Mouse (Mus musculus) hematopoietic stem cell, adult 5-6 weeks (primary cell): ENCODE results near the gene Usp43. TPM values are rescaled to one million over a fixed set of nuclear protein-coding genes. Genes with fewer than 3 reads are reported as not detected.
A peak's percentile ranks its signal among the peaks of the same experiment; 100 is the strongest.

ENCODE experiments used
- ATAC-seq, 2 experiments: fragments of 125-278 bp in 1 of 2; replicated peaks in 1 of 2; 2 replicates each; pipeline ENCODE4 v1.8.0; 2016 to 2017; ENCODE audit warnings: inconsistent platforms in 2 of 2, mild to moderate bottlenecking in 2 of 2, moderate number of reproducible peaks in 2 of 2, low read depth in 1 of 2, moderate TSS enrichment in 1 of 2; ENCODE audit not compliant: low FRiP score in 2 of 2, poor library complexity in 2 of 2, severe bottlenecking in 2 of 2, insufficient read depth in 1 of 2, low TSS enrichment in 1 of 2
- total RNA-seq: library from RNA; stranded (forward); fragments of 172-1452, 232-1000 nt; gene quantifications from 2 replicates; pipeline ENCODE4 v1.2.3, GENCODE M21; 2017

The Usp43 gene
- total RNA-seq, 1 experiment from 2014 or later: not detected

GRCm38 (mm10) chr11:67919593-67919992, 2.4 kb downstream of the Usp43 start:
- no peak for ATAC-seq

DNA sequence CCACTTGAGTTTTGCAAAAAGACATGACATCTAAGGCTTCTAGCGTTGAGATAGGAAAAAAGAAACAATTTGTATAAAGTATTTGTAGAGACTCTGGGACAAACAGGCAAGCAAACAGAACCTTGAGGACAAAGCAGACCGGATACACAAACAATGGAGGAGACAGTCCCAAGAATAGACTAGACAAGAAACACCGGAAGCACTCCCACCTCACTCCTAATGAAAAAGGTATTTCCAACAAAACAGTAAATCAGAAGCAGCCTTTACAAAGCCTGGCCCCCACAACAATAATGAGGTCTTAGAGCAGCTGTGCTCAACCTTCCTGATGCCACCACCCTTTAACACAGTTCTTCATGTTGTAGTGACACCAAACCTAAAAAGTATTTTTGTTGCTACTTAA, 4.8 kb downstream of the Usp43 start:
- no peak for ATAC-seq

- ATAC-seq: no peak
Measured at GRCm38 (mm10) chr11:67911074-67911473, 10.9 kb downstream of the Usp43 start.

- no peak for ATAC-seq
Measured at GRCm38 (mm10) chr11:67903756-67904155, 18.2 kb downstream of the Usp43 start.

DNA sequence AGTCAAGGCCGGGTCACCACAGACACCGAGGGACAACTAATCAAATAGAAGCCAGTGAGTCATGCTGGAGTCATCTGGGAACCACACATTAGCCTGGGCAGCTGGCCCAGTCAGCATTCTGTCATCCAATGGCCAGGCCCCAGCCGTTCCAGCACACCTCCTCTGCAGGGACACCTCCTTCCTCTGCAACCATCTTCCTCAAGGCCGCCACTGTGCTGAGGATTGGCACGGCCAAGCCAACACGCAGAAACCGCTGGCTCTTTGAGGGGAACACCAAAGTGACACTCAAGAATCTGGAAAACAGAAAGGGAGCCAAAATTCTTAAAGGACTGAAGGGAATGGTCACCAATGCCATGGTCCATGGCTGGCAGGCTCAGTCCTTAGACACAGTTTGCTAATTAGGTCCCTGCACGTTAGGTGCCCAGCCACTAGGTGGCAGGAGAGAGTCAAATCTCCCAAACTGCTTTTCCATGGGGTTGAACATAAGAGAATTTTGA, 24.8 kb downstream of the Usp43 start:
- no peak; a peak in 1 of 4 replicates for ATAC-seq

DNA sequence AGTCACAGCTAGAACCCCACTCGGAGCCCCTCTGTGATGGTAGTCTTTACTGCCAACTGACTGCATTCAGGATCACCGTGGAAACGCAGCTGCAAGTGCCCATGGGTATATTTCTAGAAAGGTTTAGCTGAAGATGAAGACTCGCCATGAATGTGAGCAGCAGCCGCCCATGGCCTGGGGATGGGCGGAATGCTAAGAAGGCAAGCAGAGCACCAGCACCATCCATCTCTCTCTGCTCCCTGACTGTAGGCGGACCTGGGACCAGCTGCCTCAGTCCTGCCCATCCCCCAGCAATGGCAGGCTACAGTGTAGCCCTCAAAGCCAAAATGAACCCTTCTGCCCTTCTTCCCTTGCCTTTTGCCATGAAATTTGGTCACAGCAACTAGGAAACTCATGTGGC, 26.3 kb downstream of the Usp43 start:
- ATAC-seq: no peak

DNA sequence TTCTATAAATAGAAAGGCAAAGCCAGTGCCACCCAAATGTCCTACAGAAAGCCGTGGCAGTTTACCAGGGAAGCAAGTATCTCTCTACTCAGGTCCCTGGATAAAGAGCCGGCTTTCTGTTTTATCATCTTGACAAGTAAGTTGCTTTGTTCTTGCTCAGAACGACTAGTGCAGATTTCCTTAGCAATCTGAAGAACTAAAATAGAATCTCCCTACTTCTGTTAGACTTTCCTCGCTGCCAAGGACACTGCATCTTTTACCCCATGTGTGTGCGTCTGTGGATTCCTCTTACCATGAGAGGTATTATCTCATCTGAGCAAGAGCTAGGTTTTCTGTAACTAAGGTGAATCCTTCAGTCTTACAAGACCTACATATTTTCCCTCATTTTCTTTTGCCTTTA, 33.4 kb downstream of the Usp43 start:
- no peak for ATAC-seq

GRCm38 (mm10) chr11:67885921-67886320, 36.0 kb downstream of the Usp43 start:
- no peak for ATAC-seq

- no peak for ATAC-seq
Measured at GRCm38 (mm10) chr11:67865521-67866197, 56.3 kb downstream of the Usp43 start.

DNA sequence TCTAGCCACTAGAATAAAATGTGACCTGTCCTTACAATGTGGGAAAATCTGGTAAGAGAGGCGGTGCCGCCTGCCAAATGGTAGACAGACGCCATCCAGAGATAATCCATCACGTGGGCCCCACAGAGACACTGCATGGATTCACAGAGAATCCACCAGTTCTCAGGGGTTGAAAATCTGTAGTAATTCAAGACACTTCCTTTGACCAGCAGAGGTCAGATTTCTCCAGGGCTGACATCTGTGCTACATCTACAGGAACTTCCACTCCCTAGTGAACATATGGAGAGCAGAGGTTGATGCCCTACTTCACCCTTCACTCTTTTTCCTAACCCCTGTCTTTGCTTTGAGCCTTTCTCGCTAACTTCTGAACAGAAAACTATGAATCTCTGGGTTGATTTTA, 56.9 kb downstream of the Usp43 start:
- ATAC-seq: no peak

DNA sequence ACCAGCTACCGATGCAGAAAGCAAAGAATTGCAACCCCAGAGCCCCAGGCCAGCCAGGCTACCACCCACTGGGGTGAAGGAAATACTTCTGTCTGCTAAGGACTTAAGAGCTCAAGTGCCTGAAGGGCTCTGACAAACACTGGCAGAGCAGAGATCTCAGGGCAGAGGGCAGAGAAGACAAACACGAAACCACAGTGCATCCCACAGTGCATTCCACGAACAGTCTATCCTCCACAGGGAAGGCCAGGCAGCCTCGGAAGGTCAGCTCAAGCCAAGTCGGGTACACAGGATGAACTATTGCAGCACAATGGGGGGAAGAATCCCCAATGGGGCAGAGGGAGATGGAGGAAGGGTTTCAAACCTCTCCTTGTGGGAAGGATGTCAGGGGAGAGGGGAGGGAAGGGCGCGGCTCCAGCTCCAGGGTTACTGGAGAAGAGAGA, 60.5 kb downstream of the Usp43 start:
- no peak for ATAC-seq

DNA sequence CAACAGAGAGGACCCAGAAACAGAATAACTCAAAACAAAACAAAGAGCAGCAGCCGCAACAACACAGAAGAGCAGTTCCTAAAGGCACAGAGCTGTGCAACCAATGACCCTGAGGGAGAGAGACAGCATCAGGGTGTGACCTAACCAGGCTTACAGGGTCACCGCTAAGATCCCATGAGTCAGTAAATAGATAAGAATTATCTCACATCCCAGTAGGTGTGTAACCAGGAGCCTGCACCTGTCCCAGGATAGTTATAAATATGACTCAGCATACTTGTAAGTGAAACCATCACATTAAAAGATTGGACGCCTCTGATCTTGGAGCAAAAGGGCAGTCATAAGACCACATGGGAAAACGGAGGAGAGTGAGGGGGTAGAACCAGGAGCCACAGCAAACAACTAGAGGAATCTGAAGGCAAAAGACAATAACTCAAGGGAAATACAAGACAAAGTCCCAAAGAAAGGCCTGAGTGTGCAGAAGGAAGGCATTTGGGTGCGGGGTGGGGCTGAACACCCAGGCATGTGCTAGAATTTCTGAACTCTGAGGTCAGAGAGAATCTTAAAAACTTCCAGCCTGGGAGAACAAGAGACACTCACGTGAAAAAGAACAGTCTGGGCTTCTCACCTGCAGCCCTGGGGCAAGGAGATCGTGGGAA, 61.1 kb downstream of the Usp43 start:
- ATAC-seq: no peak

- no peak for ATAC-seq
Measured at GRCm38 (mm10) chr11:67858518-67858917, 63.4 kb downstream of the Usp43 start.

DNA sequence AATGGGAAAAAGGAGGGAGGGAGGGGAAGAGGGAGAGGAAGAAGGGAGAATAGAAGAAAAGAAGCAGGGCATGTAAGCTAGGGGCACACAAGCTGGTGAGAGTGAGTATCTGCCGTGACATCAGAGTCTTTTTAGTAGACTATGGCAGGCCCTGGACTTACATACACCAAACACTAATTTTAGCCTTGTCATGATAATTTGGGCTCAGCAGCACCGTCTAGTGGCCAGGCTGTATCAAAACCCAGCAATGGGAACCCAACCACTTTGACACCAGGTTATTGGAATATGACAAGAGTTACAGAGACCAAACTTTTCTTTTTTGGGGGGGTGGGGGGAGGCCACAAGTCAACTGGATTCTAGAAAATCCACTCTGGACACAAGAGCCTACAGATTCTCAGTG, 66.9 kb downstream of the Usp43 start:
- peak; percentile 74 to 85 for ATAC-seq

DNA sequence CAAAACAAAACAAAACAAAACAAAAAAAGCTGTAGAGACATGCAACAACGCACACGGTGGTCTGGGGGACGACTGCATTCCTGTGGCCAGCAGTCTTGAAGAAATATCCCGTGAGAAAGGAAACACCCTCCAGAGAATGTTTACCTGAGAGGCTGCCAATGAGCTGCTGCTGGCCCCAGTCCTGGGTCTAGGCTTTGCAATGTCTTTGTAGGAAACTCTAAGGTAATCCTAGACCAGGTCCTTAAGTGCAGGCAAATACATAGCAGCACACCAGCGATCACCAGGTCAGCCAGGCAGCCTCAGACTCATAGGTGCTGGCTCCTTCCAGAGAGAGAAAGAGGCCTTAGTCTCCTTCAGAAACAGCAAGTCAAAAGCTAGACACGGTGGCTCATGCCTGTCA, 68.0 kb downstream of the Usp43 start:
- ATAC-seq: no peak

- no peak for ATAC-seq
Measured at GRCm38 (mm10) chr11:67851770-67852169, 70.2 kb downstream of the Usp43 start.

DNA sequence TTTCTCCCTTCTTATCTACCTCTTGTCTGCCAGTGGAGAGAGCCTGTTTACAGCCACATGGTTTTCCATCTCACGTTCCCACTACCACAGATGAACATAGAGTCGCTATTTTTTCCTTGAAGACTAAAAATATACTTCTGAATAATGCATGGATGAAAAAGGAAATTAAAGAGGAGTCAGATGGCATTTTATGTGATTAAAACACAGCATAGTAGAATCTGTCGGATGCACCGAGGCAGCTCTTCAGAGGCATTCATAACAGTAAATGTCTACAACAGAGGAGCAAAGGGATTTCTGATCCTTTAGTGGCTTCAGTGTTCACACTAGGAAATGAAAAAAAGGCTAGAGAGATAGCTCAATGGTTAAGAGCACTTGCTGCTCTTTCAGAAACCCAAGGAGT, 76.8 kb downstream of the Usp43 start:
- ATAC-seq: no peak

- no peak; a peak in 1 of 4 replicates for ATAC-seq
Measured at GRCm38 (mm10) chr11:67839810-67840209, 82.1 kb downstream of the Usp43 start.
